Mouse (Mus musculus): Measurements from ENCODE around the gene Ubtf.
"Not testable (repeated sequence)": the region's sequence is repeated elsewhere in the genome, so short reads cannot be mapped to it uniquely, and the experiment has no call there.

Gene Ubtf

DNA sequence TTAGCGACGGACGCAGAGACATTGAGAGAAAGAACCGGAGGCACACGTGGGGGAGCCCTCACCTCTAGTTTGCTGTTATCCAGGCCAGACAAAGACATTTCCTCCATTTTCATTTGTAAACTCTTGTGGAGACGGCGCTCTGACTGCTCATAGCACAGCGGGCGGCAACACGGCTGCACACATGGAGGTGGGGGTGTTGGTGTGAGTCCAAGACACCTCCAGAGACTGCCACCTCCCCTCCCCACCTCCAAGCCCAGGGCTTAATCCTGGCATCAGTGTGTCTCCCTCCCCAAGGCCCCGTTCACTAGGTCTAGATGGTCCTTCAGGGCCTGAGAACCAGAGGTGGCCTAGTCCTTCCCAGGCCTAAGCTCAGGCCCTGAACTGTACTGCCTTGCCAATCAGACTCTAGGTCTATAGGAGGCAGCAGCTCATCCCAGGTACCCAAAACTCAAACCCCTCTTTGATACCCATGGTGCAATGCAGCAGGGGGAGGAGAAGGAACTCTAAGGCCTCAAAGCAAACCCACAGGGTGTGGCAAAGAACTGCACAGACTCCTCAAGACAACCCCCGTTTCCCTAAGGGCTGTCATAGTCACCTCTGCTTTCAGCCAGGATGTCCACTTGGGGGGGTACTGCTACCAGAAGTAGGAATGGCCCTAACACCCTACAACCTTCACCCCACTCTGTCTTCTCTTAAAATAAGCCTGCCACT is 24.5 kb downstream of the Ubtf start:
- DNase-seq (ENCODE audit: low spot score): peak; percentile 64

DNA sequence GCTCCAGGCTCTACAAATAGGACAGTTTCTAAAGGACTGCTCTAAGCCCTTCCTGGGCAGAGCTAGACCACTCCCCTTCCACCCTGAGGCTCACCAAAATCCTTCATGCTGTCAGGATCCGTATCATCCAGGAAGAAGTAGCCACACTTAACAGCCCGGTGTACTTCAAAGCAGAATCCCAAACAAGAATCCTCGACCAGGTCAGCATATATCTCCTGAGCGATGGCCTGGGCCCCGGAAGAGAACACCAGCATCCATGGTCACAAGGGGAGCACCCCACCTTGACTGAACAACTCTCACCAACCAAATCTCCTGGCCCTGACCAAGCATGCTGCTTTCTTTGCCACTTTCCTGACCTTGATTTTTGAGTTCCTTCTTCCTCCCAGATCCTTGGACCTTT is 25.1 kb downstream of the Ubtf start:
- DNase-seq (ENCODE audit: low spot score): no peak

DNA sequence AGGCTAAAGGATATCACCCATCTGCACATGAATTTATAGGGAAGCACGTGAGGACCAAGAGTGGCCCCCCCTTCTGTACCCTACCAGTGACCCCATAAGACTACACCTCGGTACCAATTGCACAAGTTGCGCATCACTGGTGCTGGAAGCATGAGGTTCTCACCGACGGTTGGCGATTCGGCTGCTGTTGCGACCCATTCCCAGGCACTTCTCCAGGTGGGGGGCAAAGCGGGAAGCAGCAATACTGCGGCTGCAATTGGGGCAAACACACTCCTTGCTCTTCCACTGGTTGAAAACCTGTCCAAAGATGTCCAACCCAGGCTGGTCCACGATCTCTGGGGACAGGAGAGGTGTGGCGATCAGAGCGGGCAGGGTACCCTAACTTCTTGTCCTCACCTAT is 25.6 kb downstream of the Ubtf start:
- no peak for DNase-seq (ENCODE audit: low spot score)

DNA sequence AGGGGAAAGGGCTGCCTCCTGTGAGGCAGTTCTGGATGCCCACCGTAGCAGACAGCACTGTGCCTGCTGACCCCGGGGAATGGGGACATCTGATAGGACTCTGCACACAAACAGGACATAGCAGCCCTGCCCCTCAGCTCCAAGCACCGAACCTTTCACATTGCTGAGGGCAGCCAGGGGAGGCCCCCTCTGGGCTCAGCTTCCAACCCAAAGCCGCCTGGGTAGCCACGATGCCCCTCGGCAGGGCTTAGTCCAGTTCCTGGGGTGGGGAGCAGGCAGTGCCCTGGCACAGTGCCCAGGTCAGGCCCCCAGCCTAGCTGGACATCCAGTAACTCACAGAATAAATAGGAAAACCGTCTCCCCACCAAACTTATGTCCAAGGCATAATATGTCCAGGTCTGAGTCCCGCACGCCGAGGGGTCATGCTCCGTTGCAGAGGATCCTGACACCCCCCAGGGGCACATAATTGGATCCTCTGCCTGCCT is 28.4 kb downstream of the Ubtf start:
- no peak for DNase-seq (ENCODE audit: low spot score)

DNA sequence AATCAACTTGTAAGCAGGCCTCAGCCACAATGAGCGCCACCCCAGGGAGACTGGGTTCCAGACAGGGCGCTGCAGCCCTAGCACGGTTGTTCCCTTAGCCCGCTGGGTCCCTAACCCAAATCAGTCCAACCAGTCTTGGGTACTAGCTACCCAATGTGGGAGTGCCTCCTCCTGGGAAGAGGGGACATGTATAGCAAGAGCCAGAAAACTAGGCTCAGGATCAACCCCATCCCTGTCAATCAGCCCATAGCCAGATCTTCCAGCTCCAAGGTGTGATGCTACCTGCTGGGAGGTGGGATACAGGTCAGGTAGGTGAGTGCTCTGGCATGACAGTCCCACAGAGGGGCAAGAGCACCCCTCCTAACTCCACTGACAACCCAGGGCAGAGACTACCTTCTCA is 29.4 kb downstream of the Ubtf start:
- DNase-seq (ENCODE audit: low spot score): no peak

DNA sequence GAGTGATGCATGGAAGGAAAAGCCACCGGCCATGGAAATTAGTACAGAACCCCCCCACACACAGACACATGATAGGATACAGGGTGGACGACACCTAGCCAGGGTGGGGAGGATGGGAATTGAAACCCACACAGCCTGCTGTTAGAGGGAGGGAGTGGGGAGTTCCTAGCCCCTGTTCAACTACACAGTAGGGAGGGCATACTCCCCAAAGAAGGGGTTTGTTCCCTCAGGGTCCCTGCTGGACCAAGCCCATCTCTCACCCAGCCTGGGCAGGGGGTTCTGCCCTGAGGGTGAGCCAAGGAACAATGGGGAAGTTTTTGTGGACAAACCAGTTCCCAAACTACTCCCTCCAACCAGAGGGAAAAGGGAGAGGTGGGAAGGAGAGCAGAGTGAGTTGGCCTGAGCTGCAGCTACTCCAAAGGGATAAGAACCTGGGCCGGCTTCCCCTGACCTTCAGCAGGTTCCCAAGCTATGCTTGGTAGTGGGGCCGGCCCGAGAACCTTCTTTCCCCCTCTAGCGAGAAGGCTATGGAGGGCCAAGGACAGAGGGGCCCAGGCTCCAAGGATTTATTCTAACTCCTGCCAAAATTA is 29.9 kb downstream of the Ubtf start:
- DNase-seq (ENCODE audit: low spot score): no peak

DNA sequence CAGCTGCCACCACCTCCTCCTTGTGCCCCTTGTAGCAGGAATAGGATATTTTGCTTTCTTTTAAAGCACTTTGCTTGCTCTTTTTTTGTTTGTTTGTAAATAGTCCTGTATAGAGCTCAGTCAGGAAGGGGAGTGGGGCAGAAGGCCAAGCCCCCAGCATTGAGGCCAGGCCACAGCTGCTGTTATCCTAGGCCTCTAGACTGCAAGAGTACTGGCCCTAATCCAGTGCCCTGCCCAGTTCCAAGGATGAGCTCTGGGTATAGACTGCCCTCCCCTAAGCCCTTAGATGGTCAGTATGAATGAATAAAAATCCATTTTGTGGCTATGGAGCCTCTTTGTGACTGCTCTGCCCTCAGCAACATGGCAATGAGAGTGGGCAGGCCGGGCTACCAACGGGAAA is 30.6 kb downstream of the Ubtf start:
- DNase-seq (ENCODE audit: low spot score): no peak

DNA sequence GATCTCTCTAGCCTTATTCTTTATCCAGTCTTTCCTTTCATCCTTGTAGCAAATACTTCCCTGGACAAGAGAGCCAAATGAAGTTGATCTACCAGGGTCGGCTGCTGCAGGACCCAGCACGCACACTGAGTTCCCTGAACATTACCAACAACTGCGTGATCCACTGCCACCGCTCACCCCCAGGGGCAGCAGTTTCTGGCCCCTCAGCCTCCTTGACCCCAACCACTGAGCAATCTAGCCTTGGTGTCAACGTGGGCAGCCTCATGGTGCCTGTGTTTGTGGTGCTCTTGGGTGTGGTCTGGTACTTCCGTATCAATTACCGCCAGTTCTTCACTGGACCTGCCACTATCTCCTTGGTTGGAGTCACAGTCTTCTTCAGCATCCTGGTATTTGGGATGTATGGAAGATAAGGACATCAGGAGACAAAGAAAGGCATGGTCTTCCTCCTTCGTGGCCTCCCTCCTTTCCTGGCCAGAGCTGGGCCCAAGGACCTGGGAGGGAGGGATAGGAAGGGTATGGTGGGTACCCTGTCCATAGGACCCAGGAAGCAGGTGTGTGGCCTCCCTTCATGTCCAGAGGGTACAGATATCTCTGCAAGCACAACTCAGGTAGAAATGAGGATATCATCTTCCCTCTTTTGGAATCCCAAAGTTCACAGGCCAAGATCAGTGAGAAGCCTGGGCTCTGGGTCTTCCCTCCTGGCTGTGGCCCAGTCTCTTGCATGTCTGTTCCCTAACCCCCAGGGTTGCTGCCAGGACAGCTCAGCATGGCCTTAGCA is 31.3 kb downstream of the Ubtf start:
- DNase-seq (ENCODE audit: low spot score): no peak

DNA sequence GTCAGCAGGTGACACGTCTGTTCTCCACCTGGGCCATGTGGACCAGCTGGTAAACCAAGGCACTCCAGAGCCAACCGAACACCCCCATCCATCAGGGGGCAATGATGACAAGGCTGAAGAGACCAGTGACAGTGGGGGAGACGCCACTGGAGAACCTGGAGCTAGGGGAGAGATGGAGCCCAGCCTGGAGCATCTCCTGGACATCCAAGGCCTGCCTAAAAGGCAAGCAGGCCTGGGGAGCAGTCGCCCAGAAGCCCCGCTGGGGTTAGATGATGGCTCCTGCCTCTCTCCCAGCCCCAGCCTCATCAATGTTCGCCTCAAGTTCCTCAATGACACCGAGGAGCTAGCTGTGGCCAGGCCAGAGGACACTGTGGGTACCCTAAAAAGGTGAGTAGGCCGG is 32.1 kb downstream of the Ubtf start:
- no peak for DNase-seq (ENCODE audit: low spot score)

DNA sequence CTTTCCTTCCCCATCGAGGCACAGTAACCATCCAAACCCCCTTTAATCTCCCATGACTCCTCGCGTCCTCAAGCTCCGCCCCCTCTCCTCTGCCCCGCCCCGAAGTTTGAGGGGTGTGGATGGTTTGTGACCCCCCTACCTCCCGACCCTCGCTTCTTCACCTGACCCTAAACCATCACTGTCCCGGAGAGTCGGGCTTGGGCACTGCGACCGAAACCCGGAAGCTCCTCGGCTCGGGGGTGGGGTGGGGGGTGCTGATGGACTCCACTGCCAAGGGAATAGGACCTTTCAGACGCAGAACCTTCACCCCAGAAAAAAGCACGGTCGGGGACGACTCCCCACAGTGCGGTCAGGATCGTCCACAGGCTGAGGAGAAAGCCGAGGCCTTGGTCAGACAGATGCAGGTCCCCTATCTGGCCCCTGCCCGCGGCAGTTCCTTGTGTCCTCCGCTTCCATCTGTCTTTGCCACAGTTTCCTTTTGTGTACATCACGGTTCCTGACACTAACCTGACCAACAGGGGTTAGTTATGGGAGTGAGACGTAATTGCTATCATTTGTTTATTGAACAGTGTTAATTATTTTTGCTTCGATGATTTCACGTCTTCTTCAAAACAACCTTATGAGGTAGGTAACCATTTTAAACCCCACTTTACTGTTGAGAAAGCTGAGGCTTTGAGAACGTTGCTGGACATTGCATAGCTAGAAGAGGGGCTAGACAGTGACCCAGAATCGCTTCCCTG is 34.3 kb downstream of the Ubtf start:
- no peak for DNase-seq (ENCODE audit: low spot score)

DNA sequence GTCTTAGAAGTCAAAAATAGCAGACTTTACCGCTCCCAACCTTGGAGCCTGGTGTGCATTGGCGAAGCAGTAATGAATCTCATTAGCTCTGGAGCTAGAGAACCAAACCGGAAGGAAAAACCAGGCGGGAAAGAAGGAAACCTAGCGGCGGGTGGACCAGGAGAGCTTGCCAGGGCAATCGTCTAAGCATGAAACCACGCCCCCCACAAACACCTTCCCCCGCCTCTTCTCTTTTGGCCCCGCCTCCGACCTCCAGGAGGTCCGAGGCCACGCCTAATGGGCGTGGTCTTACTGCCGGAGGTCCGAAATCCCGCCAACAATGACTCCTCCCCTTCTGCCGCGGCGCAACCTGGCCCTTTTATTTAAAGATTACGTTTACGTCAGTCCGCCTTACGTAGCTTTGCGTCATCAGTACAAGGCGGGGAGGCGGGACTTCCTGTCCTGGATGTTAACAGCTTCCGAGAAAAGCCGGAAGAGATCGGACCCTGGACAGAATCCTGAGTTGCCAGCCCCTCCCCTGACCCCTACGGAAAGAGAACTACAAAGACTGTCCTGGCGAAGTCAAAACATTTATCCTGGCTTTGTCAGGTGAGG is 34.9 kb downstream of the Ubtf start, which contains the start of gene Tmub2:
Gene Tmub2 (plus strand): TSS at position 431 of the 594 bp plus-strand sequence.
- DNase-seq (ENCODE audit: low spot score): peak; percentile 98

DNA sequence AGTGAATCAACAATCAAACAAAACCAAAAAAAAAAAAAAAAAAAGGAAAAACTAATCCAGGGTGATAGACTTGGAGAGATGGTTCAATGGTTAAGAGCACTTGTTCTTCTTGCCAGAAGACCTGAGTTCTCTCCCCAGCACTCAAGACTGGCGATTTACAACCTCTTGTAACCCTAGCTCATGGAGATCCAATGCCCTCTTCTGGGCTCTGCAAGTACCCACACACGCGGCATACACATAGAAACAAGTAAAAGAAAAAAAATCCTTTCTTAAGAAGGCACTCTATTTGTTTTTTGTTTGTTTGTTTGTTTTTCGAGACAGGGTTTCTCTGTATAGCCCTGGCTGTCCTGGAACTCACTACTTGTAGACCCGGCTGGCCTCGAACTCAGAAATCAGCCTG is 35.6 kb downstream of the Ubtf start:
- no peak for DNase-seq (ENCODE audit: low spot score)

DNA sequence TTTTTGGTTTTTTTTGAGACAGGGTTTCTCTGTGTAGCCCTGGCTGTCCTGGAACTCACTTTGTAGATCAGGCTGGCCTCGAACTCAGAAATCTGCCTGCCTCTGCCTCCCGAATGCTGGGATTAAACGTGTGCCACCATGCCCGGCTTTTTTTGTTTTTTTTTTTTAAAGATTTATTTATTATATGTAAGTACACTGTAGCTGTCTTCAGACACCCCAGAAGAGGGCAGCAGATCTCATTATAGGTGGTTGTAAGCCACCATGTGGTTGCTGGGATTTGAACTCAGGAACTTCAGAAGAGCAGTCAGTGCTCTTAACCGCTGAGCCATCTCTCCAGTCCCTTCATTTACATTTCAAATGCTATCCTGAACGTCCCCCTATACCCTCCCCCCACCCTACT is 39.3 kb downstream of the Ubtf start:
- DNase-seq (ENCODE audit: low spot score): not testable (repeated sequence)

DNA sequence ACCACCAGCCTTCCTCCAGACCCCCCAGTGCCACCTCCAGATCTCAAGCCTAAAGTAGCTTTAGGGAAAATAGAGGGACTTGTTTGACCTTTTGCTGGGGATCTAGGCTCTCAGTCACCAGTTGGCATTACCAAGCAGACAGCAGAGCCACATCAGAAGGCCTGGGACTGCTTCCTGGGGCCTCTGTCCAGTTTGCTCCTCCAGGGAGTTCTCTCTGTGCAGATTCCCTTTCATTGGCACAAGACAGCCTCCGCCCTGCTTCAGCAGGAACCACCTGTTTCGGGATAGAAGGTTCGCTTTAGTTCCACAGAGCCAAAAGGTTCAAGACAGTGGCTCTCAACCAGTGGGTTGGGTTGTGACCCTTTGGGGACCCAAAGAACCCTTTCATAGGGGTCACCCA is 39.9 kb downstream of the Ubtf start:
- no peak for DNase-seq (ENCODE audit: low spot score)

DNA sequence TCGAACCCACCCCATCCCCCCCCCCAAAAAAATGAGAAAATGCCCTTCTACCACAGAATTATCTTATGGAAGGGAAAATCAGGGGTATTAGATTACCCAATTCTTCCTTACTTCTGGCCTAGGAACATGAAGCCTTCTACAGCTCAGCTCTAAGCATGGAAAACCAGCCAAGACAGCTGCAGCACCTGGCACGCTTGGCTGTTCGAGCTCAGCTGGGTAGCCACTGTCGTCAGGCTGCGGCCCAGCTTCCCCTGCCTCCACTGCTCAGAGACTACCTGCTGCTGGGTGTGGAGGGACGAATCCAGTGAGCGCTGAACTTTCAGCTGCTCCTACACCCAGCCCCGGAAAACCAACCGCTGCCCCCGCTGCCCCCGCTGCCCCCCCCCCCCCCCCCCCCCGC is 41.8 kb downstream of the Ubtf start:
- no peak for DNase-seq (ENCODE audit: low spot score)

DNA sequence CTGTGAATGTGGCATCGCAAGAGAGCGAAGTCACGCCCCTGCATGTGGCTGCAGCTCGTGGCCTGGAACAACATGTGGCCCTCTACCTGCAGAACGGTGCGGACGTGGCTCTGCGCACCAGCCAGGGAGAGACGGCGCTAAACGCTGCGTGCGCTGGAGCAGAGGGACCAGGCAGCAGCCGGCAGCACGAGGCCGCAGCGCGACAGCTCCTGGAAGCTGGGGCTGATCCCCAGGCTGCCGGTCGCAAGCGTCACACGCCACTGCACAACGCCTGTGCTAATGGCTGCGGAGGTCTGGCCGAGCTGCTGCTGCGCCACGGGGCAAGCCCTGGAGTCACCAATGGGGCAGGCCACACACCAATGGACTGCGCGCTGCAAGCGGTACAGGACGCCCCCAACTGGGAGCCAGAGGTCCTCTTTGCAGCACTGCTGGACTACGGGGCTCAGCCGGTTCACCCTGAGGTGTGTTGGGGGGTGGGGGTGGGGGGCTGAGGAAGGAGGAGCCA is 43.1 kb downstream of the Ubtf start:
- DNase-seq (ENCODE audit: low spot score): no peak

DNA sequence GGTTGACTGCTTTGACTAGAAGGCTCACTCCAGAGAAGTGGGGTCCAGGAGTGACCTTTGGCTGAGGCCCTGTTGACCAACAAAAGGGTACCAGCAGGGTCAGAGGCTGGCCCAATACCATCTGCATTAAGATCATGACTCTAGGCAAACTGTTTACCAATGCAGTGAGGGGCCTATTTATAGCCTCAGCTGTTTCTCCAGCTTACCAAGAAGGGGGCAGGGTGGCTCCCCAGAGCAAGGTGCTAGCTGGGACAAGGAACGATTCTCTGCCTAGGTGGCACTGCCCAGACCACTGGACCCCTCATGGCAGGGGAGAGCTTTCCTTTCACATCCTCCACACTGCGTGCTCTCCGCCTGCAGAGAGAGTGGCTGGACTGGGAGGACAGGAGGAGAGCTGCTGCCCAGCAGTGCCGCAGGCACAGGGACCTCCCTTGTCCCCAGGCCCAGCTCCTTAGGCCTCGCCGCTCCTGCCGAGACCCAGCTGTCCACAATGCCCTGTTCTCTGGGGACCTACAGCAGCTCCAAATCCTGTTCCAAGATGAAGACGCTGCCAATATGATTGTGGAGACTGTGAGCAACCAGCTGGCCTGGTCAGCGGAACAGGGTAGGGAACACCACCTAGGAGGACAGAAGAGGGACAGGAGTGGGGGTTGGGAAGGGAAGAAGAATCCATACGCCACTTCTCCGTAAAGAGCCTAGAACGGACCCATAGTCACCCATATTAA is 50.9 kb downstream of the Ubtf start, which contains the start of gene Asb16:
Gene Asb16 (plus strand): TSS at position 224 of the 725 bp plus-strand sequence.
- no peak for DNase-seq (ENCODE audit: low spot score)

DNA sequence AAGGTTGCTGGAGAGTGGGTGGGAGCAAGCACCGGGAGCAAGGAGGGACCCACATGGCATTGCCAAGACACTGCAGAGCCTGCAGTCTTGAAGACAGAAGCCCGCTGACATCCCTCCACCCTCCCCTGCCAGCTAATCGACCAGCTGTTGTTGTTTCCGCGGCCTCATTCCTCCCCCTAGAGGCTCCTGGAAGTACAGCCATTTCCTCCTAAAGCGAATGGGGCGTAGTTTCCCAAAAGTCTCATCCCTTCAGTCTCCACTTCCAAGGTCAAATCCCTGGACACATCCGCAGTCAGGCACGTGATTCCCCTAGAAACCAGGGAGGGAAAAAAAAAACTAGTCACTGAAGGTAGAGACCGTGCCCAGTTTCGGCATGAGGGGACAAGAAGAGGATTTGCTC is 52.1 kb downstream of the Ubtf start:
- peak; percentile 73 for DNase-seq (ENCODE audit: low spot score)

DNA sequence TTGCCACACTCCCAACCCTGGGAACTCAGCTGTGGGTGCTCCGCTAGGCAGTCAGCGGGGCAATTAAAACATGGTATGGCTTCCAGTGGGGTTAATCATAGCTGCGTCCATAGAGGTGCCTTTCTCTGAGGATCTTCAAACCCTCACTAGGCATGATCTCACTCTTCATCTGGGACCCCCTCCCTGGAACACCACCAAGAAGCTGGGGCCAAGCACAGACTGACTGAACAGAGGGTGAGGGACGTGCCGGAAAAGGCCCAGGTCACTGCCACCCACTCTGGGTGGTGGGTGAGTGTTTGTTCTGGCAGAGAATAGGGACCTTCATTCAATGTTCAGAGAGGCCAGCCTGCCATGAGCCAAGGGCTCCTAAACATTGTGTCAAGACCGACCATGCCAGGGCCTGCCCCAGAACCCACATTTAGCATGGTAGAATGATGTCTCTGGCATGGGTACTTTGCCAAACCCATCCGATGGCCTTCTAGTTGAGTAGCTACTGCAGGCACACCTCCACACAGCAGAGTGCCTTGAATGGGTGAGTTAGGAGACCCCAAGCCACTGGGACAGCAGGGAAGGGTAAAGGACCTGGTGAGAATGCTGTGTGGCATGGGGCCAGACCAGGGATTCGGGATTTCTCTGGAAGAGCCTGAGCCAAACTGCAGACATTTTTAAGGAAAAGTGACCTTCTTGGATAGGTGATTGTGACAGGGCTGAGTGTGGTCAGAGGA is 52.7 kb downstream of the Ubtf start:
- no peak for DNase-seq (ENCODE audit: low spot score)

DNA sequence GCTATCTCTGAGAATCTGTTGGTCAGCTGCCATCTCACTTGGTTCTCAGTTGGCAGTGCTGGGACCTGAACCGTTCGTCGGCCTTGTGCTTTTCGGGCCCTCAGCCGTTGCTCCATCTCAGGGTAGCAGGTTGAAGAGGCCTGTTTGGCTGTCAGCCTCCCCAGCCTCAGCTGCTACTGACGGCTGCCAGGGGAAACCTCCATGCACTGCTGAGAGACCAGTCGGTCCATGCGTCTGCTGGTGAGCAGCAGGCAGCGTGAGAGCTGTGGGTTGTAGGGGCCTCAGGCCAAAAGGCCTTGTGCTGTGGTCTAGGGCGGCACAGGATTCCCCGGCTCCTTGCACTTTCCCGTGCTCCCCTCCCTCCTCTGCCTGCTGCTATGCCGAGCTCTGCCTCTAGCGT is 53.7 kb downstream of the Ubtf start:
- no peak for DNase-seq (ENCODE audit: low spot score)
